Mouse (Mus musculus) cerebellum, adult 2 months (tissue): ENCODE measurements around the gene H1fx.
"Not testable (repeated sequence)": the region's sequence is repeated elsewhere in the genome, so short reads cannot be mapped to it uniquely, and the experiment has no call there.

ENCODE experiments used
- CTCF ChIP-seq: fragments of 200-500 bp; IDR thresholded peaks from 2 replicates; pipeline ENCODE4 v1.5.1; 2011; ENCODE audit warnings: low read depth, mild to moderate bottlenecking, control low read depth, low read length, moderate library complexity, borderline replicate concordance; ENCODE audit not compliant: insufficient read depth
- POLR2A ChIP-seq: fragments of 200-500 bp; IDR thresholded peaks from 2 replicates; pipeline ENCODE4 v1.6.1; 2011; ENCODE audit warnings: low read length, control low read depth, borderline replicate concordance; ENCODE audit not compliant: insufficient read depth

DNA sequence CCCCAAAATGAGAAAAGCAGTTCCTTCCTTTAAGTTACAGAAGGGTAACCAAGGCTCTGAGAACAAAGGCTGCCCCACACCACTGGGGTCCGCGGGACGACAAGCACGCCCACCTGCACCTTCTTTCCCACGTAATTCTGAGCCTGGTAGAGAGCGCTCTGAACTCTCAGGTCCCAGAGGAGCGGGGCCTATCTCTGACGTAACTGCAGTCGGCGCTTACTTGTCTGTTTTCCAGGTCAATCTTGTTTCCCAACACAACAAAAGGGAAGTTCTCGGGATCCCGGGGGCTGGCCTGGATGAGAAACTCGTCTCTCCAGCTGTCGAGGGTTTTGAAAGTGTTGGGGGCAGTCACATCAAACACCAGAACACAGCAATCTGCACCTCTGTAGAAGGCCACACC, 23.3 kb upstream of the H1fx start:
- TF ChIP-seq POLR2A, CTCF: not testable (repeated sequence)
